Mouse (Mus musculus): ENCODE data around the gene E130308A19Rik.

The E130308A19Rik gene

GRCm38 (mm10) chr4:59625998-59626910 is at the start of gene E130308A19Rik:
TSS of gene E130308A19Rik (plus strand) at chr4:59626211.
- peak; percentile 88 for DNase-seq (ENCODE audit: low spot score)

- peak; percentile 26 for DNase-seq (ENCODE audit: low spot score)
Measured at GRCm38 (mm10) chr4:59580495-59581281, 45.3 kb upstream of the E130308A19Rik start.

- DNase-seq (ENCODE audit: low spot score), result peak; percentile 97
Measured at GRCm38 (mm10) chr4:59581314-59582185, 44.5 kb upstream of the E130308A19Rik start, which contains the start of gene Hsdl2. TSS of gene Hsdl2 (plus strand) at chr4:59581563.

- DNase-seq (ENCODE audit: low spot score), result no peak
Measured at GRCm38 (mm10) chr4:59582186-59582585, 43.8 kb upstream of the E130308A19Rik start.

GRCm38 (mm10) chr4:59585097-59585496 is 40.9 kb upstream of the E130308A19Rik start:
- no peak for DNase-seq (ENCODE audit: low spot score)

GRCm38 (mm10) chr4:59587215-59587871 is 38.7 kb upstream of the E130308A19Rik start:
- DNase-seq (ENCODE audit: low spot score), result no peak

GRCm38 (mm10) chr4:59587872-59588226 is 38.2 kb upstream of the E130308A19Rik start:
- DNase-seq (ENCODE audit: low spot score), result no peak

GRCm38 (mm10) chr4:59594614-59595013 is 31.4 kb upstream of the E130308A19Rik start:
- DNase-seq (ENCODE audit: low spot score), result no peak

GRCm38 (mm10) chr4:59596556-59596955 is 29.5 kb upstream of the E130308A19Rik start:
- no peak for DNase-seq (ENCODE audit: low spot score)

GRCm38 (mm10) chr4:59602704-59603103 is 23.3 kb upstream of the E130308A19Rik start:
- no peak for DNase-seq (ENCODE audit: low spot score)

- no peak for DNase-seq (ENCODE audit: low spot score)
Measured at GRCm38 (mm10) chr4:59604892-59605291, 21.1 kb upstream of the E130308A19Rik start.

GRCm38 (mm10) chr4:59605501-59605900 is 20.5 kb upstream of the E130308A19Rik start:
- DNase-seq (ENCODE audit: low spot score), result no peak

- no peak for DNase-seq (ENCODE audit: low spot score)
Measured at GRCm38 (mm10) chr4:59610411-59610810, 15.6 kb upstream of the E130308A19Rik start.

- no peak for DNase-seq (ENCODE audit: low spot score)
Measured at GRCm38 (mm10) chr4:59614986-59615385, 11.0 kb upstream of the E130308A19Rik start.

- no peak for DNase-seq (ENCODE audit: low spot score)
Measured at GRCm38 (mm10) chr4:59619611-59620245, 6.3 kb upstream of the E130308A19Rik start.

GRCm38 (mm10) chr4:59625676-59625997 is 374 bp upstream of the E130308A19Rik start:
- DNase-seq (ENCODE audit: low spot score), result no peak

GRCm38 (mm10) chr4:59628255-59628654 is 2.2 kb downstream of the E130308A19Rik start:
- DNase-seq (ENCODE audit: low spot score), result peak; percentile 32

- DNase-seq (ENCODE audit: low spot score), result no peak
Measured at GRCm38 (mm10) chr4:59629076-59629874, 3.3 kb downstream of the E130308A19Rik start.

GRCm38 (mm10) chr4:59630122-59630521 is 4.1 kb downstream of the E130308A19Rik start:
- no peak for DNase-seq (ENCODE audit: low spot score)

- DNase-seq (ENCODE audit: low spot score), result no peak
Measured at GRCm38 (mm10) chr4:59634532-59634931, 8.5 kb downstream of the E130308A19Rik start.
